Mouse (Mus musculus) WW6 (cell line): ENCODE results near the gene Dip2a.

Source experiments
- DNase-seq: peaks from one replicate; pipeline ENCODE4 v3.0.0-alpha.2; 2013; ENCODE audit warnings: low read depth, low spot score

The Dip2a gene

DNA sequence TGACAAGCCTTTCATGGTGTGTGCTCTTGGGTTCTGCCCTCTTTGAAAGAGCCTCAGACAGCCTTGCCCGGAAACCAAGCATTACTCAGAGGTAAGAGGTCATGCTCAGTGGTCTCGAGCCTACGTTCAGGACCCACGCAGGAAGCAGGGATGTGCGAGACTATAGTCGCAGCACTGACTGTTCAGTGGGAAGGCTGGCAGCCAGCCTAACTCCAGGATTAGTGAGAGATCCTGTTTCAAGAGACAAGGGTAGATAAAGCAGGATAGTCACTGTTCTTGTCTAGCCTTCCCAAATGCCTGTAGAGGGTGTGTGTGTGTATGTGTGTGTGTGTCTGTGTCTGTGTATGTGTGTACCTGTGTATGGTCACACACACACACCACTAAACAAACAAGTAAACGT is 28.9 kb downstream of the Dip2a start:
- DNase-seq: no peak

DNA sequence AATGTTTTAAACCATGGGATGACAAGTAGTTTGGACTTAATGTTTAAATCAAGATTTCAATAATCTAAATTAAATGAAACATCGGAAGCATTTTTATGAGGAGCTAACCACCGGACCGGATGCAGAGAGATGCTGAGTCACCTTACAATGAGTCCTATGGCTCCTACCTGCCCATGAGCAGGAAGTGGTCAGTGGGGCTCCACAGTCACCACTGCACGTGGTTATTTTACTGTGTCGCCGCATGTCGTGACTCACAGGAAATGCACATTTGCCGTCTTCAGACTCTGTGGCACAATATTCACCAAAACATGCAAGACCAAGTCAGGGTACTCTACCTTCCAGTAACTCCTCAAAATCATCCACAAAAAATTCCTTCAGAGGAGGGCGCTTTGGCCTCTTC is 38.4 kb downstream of the Dip2a start:
- DNase-seq: no peak

DNA sequence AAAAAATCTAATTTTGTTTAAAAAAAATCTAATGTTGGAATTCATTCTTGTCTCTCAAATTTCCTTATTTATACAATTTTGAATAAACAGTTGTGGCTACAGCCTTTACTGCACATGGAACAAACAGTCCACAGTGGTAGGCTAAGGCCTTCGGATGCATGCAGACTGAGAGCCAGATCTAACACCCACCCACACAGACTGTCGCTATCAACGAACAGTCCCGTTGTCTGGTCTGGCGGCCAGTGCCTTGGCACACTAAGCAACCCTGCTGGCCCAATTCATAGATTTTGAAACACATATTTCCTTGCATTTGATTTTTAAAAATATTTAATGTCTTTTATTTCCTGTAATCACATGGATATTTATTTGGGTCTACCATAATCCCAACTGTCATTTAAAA is 45.0 kb downstream of the Dip2a start:
- DNase-seq: no peak

DNA sequence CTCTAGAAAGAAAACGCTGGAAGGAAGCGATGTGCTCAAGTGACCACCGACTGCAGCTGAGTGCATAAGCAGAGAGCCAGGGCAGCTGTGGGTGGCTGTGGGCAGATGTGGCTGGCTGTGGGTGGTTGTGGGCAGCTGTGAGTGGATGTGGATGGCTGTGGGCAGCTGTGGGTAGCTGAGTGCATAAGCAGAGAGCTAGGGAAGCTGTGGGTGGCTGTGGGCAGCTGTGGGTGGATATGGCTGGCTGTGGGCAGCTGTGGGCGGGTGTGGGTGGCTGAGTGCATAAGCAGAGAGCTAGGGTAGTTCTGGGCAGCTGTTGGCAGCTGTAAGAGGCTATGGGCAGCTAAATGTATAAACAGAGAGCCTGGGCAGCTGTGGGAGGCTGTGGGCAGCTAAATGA is 51.9 kb downstream of the Dip2a start:
- no peak for DNase-seq

DNA sequence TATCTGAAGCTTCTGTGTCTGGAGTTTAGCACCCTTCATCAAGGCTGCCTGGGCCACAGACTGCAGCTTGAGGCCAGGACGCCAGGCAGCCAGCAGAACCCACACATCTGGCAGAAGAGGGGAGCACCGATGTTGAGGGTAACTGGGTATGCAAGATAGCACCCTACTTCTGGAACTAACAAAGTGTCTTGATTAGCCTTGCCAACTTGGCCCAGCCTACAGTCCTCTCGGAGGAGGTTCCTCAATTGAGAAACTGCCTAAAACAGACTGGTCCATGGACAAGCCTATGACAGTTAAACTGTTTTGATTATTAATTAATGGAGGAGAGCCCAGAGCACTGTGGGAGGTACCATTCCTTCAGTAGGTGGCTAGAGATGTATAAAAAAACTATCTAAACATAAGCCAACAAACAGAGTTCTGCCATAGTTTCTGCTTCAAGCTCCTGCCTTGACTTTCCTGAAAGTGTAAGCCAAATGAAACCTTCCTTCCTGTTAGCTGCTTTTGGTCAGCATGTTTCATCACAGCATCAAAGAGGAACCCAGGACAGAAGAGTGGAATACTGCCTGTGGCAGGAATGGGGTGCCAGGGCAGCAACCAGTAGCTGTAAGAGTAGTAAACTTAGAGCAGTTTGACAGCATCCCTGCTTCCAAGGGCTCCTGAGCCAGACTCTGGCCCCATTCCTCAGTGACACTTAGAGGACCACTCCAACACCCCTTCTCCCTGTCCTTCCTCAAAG is 55.0 kb downstream of the Dip2a start:
- DNase-seq: no peak

DNA sequence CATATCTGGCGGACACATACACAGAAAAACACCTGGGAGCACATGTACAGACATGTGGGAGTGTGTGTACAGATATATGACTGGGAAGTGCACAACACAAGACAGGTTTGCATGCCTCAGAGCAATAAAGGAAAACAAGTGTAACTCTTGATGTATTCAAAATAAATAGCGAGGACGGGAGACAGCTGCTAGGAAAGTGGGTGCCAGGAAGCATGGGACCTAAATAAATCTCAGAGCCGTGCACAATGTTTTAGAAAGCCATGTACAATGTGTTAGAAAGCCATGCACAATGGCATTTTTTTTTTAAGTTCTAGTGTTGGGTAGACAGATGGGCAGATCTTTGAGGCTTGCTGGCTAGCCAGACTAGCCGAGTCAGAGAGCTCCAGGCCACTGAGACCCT is 56.0 kb downstream of the Dip2a start:
- DNase-seq: no peak

DNA sequence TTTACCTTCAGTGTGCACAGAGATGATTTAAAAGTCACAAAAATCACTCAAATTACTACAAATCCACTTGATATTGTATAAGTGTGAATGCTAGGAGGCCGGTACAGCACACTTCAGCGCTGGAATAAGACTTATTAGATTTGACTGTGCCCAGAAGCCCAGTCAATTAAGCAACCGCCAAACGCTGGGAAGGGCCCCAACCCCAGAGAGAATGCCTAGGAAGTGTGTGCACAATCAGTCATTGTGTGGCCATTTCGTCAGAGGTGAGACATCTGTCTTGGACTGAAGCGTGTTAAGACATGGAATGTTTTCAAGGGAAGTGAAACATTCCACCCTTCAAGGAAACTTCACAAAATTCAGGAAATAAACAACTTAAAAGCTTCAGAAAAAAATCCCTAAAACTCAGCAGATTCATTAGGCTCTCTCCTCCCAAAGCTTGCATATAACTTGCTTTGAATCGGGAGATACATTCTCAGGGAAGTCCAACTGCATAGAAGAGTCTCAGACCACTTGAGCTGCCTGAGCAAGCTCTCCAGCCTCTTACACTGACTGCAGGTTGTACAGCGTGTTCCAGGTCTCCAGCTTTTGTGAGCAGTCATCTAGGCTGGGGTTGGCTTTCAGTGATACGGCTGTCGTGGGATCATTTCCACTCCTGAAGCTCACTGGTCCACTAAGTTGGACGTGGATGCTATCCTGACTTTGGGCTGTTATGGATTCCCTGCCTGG is 56.7 kb downstream of the Dip2a start:
- DNase-seq: no peak

DNA sequence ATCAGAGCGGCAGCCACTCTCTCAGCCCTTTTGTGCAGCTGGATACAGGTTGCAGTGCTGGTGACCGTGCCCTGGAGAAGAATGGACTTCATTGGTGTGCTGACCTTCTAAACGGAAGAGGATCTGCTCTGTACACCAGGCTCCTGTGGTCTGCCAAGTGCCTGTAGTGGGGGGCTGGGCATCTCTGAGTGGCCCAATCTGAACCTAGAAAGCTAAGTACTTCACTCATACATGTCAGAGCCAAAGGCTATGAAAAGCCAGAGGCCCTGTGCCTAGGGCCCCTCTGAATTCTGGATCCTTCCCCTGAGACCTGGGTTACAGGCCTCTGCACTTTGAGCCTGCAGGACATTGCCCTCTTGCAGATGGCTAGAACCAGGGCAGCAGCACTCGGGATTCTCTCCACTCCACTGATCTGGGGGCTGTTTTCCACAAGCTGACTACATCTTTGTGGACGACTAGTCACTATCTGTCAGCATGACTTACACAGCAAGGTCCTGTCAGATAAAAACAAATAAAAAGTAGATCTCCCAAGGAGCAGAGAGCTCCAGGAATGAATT is 66.5 kb downstream of the Dip2a start:
- no peak for DNase-seq

DNA sequence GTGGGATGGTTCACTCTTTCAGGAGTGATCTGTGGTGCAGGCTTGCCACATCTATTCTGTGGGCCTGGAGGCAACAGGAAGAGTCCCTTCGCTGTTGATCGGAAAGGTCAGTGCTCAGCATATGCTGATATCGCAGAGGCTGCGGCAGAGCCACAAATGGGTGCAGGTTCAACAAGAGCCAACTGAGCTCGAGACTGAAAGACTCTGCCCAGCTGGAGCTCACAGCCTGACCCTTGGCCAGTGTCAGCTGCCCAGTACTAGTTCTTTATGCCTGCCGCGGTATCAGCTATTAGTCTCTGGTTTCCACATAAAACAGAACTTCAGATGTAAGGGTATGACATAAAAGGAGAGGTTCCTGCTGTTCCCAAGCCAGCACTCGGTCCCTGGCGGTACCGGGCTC is 69.8 kb downstream of the Dip2a start:
- DNase-seq: no peak

DNA sequence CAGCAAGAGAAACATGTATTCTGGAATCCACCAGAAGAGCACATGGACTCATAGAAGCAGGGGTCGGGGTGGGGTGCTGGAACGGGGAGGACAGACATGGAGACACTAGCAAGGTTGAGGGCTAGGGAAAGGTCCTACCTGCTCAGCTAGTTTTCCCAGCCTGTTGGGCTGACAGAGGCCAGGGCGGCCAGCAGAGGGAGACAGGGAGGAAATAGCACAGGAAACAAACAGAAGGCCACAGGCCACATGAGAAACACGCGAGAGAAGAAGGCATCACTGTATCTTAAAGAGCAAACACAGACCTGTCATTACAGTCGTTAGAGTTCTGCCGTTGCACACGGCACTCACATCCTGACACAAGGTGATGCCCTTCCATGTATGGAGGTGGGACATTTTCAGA is 73.9 kb downstream of the Dip2a start:
- no peak for DNase-seq

DNA sequence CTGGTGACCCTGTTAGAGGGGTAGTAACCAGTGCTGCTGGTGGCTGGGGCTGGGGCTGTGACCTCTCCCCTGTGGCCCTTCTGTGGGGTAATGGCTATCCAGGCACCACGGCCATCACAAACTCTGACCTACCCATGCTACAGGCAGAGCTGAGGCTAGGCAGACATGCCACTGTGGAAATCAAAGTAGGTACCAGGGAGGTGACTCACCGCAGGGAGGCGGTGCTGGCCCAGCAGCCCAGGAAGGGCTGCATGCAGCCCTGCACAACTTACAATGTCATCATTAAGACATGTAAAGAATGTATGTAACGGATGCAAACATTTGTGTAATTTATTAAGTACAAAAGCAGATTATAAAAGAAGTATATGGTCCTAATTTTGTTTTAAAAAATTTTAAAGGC is 82.7 kb downstream of the Dip2a start:
- DNase-seq: no peak

DNA sequence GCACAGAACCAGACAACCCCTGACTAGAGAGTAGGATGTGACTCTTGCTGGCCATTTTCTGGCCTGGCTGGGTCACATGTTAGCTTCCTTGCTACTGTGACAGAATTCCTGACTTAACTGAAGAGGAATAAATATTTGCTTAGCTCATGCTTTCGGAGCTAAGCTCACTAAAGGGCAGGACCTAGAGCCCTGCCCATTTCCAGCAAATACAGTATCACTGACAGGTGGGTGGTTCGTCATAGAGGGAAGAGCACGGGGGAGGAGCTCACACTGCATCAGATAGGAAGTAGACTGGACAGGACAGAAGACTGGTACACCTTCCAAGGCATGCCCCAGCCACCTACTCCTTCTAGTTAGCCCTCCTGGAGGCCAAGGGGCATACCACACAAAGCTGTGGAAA is 83.6 kb downstream of the Dip2a start:
- DNase-seq: no peak

DNA sequence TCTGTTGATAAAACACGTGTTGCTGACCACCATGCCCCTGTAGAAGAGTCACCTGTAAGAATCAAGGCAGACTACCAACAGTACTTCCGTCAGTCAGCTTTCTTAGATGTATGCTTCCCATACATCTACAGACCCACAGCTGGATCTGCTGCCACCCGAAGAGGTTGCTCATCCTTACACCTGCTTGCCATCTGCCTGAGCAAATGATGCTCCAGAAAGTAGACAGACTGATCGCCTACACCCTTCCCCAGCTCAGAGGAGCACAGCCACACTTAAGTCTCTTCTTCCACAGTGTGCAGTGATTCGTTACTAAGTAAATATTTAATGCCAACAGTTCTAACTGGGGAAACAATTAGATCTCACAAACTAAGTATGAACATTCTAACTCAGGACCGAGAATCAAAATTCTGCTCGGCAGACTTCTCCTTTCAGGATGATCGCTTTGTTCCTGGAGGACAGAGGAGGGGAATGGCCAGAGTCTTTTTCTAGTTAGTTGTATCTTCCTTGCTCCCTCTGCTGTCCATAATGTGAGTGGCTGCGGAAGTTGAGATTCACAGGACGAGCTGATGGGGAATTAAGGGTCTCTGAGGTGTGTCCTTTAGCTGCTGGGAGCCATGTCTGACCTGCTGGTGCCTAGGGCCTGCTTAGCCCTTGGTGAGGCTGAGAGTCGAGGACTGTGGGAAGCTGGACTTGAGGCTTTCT is 84.6 kb downstream of the Dip2a start:
- DNase-seq: no peak

DNA sequence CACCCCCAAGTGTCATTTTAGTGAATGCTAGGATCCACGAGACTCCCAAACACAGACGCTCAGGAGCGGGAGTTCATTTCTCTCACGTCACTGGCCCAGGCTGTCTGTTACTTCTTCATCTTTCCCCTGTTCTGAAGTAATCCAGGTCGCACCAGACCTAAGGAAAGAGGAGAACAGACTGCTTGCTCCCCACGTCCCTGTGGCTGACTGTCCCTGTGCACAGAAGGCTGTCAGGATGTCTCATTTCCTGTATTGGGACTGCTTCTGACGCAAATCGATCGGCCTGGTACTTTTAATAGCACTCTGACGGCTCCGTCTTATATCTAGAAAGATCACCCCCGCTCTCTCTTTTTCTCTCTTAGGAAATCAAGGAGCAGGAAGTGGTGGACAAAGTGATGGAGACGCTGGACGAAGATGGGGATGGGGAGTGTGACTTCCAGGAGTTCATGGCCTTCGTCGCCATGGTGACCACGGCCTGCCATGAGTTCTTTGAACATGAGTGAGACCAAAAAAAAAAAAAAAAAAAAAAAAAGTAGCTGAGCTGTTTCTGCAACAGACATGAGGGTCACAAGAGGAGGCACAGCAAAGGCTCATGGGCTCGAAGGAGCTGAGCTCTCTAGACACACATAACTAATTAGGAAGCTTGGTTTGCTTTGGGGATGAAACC is 85.4 kb downstream of the Dip2a start:
- DNase-seq: no peak

DNA sequence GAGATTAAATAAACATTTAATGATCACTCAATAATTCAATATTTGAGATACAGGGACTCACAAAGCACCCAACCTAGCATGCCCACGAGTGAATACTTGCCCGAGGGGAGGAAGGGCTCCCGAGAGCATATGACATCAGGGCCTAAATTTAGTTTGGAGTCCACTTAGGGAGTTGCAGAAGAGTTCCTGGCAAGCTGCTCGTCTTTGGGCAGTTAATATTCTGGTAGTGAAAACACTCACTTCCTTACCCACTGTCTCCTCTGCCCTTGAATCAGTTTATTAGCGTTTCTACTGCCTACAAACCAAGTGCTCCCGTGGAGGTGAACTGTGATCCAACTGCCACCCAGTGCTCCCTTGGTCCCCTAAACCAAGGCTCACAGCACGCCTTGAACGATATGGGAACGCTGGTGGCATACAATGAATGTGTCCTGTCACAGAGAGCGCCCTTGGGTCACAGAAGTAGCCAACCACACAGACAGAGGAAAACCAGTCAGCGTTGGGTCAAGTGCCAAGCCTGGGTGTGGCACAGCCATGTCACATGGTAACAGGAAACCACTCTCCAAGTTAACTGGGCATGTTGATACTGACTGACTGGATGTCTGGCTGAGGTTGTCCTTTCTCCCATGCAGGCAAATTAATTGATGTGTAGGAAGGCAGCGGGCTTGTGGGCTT is 87.2 kb downstream of the Dip2a start:
- DNase-seq: no peak

DNA sequence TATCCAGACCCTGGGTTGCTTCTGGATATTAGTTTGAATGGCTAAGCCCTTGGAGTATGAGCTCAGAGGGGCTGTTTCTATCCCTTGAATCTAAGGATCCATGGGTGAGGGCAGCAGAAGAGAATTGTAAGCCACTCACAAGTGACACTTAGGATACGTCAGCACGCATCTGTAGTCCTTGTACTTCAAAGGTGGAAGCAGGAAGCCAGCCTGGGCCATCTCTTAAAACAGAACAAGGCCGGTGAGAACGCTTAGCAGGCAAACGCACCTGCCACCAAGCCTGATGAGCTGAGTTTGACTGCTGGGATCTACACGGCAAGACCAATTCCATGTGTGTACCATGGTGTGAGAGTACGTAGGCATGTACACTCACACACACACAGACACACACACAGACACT is 87.9 kb downstream of the Dip2a start:
- DNase-seq: no peak

DNA sequence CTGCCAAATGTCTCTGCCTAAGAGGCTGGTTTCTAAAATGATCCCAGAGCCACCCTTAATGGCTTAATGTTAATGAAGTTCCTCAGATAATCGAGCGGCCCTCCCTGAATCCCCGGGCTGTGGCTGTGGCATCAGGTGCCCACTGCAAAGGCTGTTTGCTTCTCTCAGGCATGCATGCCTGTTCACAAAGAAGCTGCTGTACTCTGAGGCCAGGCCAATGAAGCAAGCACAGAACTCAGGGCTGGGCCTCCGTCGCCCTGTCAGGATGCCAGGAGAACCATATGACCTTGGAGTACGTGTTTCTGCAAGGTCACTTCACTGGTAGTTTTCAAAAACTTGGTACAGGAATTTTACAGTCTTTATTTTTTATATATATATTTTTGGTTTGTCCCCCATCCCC is 89.5 kb downstream of the Dip2a start:
- DNase-seq: no peak

DNA sequence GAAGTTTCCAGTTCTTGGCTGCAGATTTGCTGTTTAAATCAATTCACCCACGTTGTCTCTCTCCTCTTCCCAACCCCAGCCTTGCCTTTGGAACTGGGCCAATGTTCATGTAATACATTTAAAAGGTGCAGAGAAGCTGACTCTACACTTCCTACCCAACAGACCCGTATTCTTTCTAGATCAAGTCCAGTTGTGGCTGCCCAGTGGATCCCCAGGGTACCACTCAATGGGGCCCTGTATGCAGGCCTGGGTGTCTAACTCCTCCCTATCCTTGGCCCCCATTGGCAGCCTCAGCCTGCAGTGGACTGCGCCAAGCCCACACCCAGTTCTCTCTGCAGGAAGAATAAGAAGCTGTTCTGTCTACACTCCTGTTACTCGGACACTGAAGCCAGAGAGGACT is 91.6 kb downstream of the Dip2a start, which contains the start of gene S100b:
Gene S100b (plus strand): TSS at position 318 of the 400 bp plus-strand sequence.
- DNase-seq: no peak

DNA sequence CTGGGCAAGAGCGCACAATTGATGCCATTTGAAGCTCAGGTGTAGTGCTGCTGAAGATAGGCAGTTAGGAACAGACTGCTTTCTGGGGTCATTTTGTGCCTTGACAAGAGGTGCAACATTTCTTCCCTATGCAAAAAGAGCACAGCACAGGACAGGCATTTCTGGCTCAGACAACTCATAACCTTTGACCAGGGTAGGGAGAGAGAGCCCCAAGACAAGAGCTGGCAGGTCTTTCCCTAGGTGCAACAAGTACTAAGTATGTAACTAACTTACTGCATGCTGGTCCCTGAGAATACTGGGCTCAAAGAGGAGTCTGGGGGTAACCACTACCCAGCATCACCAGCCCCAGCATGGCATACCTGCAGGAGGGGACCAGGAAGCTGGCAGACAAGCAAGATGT is 92.0 kb downstream of the Dip2a start:
- no peak for DNase-seq

DNA sequence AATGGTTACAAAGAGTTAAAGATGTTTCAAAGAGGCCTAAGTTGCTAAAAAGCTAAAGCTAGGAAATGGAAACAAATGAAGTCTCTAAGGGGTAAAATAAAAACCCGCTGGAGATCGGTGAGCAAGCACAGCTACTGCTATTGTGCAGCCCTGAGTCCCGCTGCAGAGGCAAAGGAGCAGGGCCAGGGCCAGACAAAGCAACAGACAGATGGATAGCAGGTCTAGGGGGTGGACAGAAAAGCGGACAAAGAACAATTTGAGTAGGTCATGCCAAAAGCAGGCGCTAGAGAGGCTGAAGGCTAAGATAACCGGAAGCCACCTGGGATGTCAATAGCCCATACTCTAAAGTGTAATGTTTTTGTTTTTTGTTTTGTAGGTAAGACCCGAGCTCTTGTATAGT is 94.2 kb downstream of the Dip2a start:
- DNase-seq: no peak

DNA sequence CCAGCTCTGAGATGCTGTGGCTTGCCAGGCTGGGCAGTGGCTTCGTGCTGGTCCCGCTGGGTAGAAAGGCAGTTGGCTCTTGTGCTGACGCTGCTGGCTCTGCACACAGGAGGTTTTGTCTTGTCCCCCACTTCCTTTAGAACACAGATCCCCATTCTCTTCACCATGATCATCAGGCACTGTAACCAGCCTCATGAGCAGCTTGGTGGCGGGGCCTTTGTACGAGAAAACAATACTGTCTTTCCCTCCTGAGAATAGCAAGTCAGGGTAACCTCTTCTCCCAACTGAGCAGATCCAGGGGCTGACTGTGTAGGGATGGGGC is 96.5 kb downstream of the Dip2a start:
- no peak for DNase-seq
